Mouse (Mus musculus) brain, adult 10 weeks (tissue): ENCODE data around the gene Gen1. TPM values are rescaled to one million over a fixed set of nuclear protein-coding genes. Genes with fewer than 3 reads are reported as not detected.

Source experiments
- polyA plus RNA-seq: library from polyadenylated mRNA; stranded (reverse); fragments of 350-450 nt; fragmentation: Illumina TruSeq; extraction: RNeasy Lipid Tissue Mini Kit (QIAGEN cat#74804); gene quantifications from one replicate; pipeline ENCODE4 v1.2.3, GENCODE M21; 2015; ENCODE audit warnings: low read depth, low replicate concordance

Gen1 gene
- polyA plus RNA-seq, result 0.57 TPM

DNA sequence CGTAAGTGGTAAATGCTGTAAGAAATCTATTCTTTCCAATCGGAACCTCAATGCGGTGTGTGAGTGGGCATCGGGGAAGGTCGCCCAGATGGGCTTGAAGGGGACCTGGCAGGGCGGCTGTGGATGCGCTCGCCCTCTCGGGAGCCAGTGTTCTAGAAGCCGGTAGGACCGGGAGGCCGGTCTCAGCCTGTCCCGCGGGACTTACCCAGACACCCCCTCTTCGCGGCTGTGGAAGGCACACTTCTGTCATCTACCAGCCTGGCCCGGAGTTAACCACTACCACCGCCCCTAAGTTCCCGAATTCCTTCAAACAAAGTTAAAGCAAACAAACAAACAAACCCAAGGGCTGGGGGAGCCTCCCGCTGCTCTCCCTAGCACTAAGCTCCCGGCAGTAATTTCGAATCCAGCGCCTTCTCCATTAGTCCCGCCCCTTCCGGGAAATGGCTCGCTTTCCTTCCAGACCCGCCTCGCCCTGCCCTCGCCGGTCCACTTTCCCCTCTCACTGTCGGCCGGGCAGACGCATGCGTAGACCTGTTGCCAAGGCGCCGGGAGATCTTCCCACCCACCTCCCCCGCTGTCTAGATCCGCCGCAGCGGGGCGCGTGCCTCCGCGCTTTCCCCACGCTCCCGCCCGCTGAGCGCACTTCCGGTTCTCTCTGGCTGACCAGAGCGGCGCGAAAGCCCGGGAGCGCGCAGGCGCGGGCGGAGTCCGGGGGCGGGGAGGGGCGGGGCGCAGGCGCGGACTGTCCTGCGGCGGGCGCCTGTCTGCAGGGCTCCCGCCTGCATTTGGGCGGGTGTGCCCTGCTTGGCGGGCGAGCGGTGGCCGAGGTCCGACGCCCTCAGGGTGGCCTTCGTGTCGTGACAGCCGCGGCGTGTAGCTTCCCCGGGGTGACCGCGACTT is at the start of gene Gen1, which contains the start of gene Smc6:
Gene Gen1, minus strand, starts transcription at position 420 of the 900 bp plus-strand sequence.
Gene Smc6, plus strand, starts transcription at position 505 of the 900 bp plus-strand sequence.

DNA sequence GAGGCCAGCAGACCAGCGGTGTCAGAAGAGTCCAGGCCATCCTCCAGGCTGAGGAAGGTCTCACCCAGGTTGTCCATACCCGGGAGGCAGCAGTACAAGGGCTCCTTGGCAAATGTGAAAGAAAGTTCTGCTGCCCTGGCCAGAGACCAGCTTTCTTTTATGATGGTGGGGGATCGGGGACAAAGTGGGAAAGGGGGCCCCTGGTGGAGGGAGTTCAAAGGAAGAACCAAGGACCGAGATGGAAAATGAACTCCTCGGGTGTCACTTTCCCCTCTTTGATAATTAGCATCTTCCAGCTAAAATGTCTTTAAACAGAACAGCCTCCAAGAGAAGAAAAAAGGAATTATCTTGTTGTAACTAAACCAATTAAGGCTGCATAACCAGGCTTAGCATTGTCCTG is 56.7 kb downstream of the Gen1 start, which contains the start of gene Msgn1:
Gene Msgn1, minus strand, starts transcription at position 101 of the 400 bp plus-strand sequence.

Other genes starting within 250 kb of the Gen1 start
- 9.1 TPM for gene Kcns3, start 114.7 kb downstream of the Gen1 start, polyA plus RNA-seq
- gene Msgn1, start 56.8 kb downstream of the Gen1 start, polyA plus RNA-seq, result not detected
- 27.3 TPM for gene Smc6, start 85 bp upstream of the Gen1 start, polyA plus RNA-seq
- 906 TPM for gene Vsnl1, start 170.8 kb upstream of the Gen1 start, polyA plus RNA-seq
- gene Rad51ap2, start 190.3 kb upstream of the Gen1 start, polyA plus RNA-seq, result 0.76 TPM